Mouse (Mus musculus): Measurements from ENCODE around the gene Pik3r5.

The Pik3r5 gene

GRCm38 (mm10) chr11:68526441-68526840 lies 94.5 kb downstream of the Pik3r5 start:
- no peak for DNase-seq (ENCODE audit: low read depth)

GRCm38 (mm10) chr11:68531066-68531806 lies 99.3 kb downstream of the Pik3r5 start:
- no peak for DNase-seq (ENCODE audit: low read depth)

GRCm38 (mm10) chr11:68531941-68532535 lies 100.1 kb downstream of the Pik3r5 start:
- DNase-seq (ENCODE audit: low read depth) = no peak

- no peak for DNase-seq (ENCODE audit: low read depth)
Observed at GRCm38 (mm10) chr11:68532773-68533172, 100.9 kb downstream of the Pik3r5 start.

- no peak for DNase-seq (ENCODE audit: low read depth)
Observed at GRCm38 (mm10) chr11:68533971-68534475, 102.1 kb downstream of the Pik3r5 start.

- no peak for DNase-seq (ENCODE audit: low read depth)
Observed at GRCm38 (mm10) chr11:68536026-68536425, 104.1 kb downstream of the Pik3r5 start.

- no peak for DNase-seq (ENCODE audit: low read depth)
Observed at GRCm38 (mm10) chr11:68536465-68536864, 104.5 kb downstream of the Pik3r5 start.

- DNase-seq (ENCODE audit: low read depth) = no peak
Observed at GRCm38 (mm10) chr11:68539621-68540020, 107.7 kb downstream of the Pik3r5 start.

GRCm38 (mm10) chr11:68544554-68544953 lies 112.6 kb downstream of the Pik3r5 start:
- DNase-seq (ENCODE audit: low read depth) = no peak

GRCm38 (mm10) chr11:68545172-68545571 lies 113.3 kb downstream of the Pik3r5 start:
- no peak for DNase-seq (ENCODE audit: low read depth)

GRCm38 (mm10) chr11:68545682-68546222 lies 113.8 kb downstream of the Pik3r5 start:
- DNase-seq (ENCODE audit: low read depth) = no peak

Data from c-Kit-positive CD71-negative TER-119-negative erythroid progenitor cells, embryonic 14.5 days (primary cell).